Mouse (Mus musculus): ENCODE measurements around the gene Slc35e4. TPM values are rescaled to one million over a fixed set of nuclear protein-coding genes. Genes with fewer than 3 reads are reported as not detected.

Gene Slc35e4
- polyA plus RNA-seq, 2 experiments, result 4.6 to 4.8 TPM

GRCm38 (mm10) chr11:3863454-3864112 is 50.9 kb downstream of the Slc35e4 start, which contains the start of gene Osbp2:
Gene Osbp2 (minus strand): TSS chr11:3863903.
- peak within 1 kb of the TSS; percentile 66 for H3K4me2 ChIP-seq (replicated peaks; ENCODE audit: low read depth, low read length, severe bottlenecking)
- peak within 1 kb of the TSS; percentile 49 for H3K4me3 ChIP-seq (replicated peaks; ENCODE audit: low read length)
- H3K36me3 ChIP-seq (ENCODE audit: control insufficient read depth, insufficient read depth, low read length), result no peaks in the 10 kb centered on the region
- H3K9me3 ChIP-seq (ENCODE audit: control insufficient read depth, low read length), result no peaks in the 10 kb centered on the region
- peak within 1 kb of the TSS; percentile 56 for H3K9ac ChIP-seq (ENCODE audit: low read depth, low read length, severe bottlenecking)
- 5% methylated on average over 34 of the region's 58 CpGs for whole genome bisulfite sequencing
- peaks cover 9% of the 10 kb centered on the region; the same call in 1 of the 2 replicates for H3K4me1 ChIP-seq (ENCODE audit: control insufficient read depth, insufficient read depth, low read length)
- ATAC-seq (ENCODE audit: low FRiP score, low read depth), result peak; percentile 96
- TF ChIP-seq POLR2A (IDR thresholded peaks at IDR 0.05; ENCODE audit: borderline replicate concordance, extremely low read depth, insufficient read depth, insufficient read length), result no peak
- peak; percentile 31 for DNase-seq (ENCODE audit: low spot score)
- no peak within 1 kb of the TSS for H3K27ac ChIP-seq (replicated peaks; ENCODE audit: low read depth, low read length)
- H3K27me3 ChIP-seq (ENCODE audit: control insufficient read depth, insufficient read depth, low read length), result peaks cover 11% of the 10 kb centered on the region; the same call in 1 of the 2 replicates

- peaks cover 11% of the 10 kb centered on the region; the same call in 1 of the 2 replicates for H3K27me3 ChIP-seq (ENCODE audit: control insufficient read depth, insufficient read depth, low read length)
- WGBS, result 71% methylated on average over 19 of the region's 19 CpGs
Measured at GRCm38 (mm10) chr11:3862661-3863453, 51.6 kb downstream of the Slc35e4 start.

GRCm38 (mm10) chr11:3860361-3860760 is 54.1 kb downstream of the Slc35e4 start:
- H3K4me1 ChIP-seq (ENCODE audit: control insufficient read depth, insufficient read depth, low read length), result peaks cover 9% of the 10 kb centered on the region; the same call in 1 of the 2 replicates
- H3K4me2 ChIP-seq (replicated peaks; ENCODE audit: low read depth, low read length, severe bottlenecking), result no peak overlapping the region
- H3K27ac ChIP-seq (replicated peaks; ENCODE audit: low read depth, low read length), result no peak overlapping the region
- H3K4me3 ChIP-seq (replicated peaks; ENCODE audit: low read length), result no peak overlapping the region
- ATAC-seq (ENCODE audit: low FRiP score, low read depth) (no peak), DNase-seq (ENCODE audit: low spot score) (no peak)
- peaks cover 11% of the 10 kb centered on the region; the same call in 1 of the 2 replicates for H3K27me3 ChIP-seq (ENCODE audit: control insufficient read depth, insufficient read depth, low read length)
- 76% methylated on average over 4 of the region's 4 CpGs for WGBS
- no peaks in the 10 kb centered on the region for H3K36me3 ChIP-seq (ENCODE audit: control insufficient read depth, insufficient read depth, low read length)
- no peaks in the 10 kb centered on the region for H3K9me3 ChIP-seq (ENCODE audit: control insufficient read depth, low read length)
- TF ChIP-seq POLR2A (IDR thresholded peaks at IDR 0.05; ENCODE audit: borderline replicate concordance, extremely low read depth, insufficient read depth, insufficient read length), result no peak
- no peak overlapping the region for H3K9ac ChIP-seq (ENCODE audit: low read depth, low read length, severe bottlenecking)

More at GRCm38 (mm10) chr11:3862661-3863453, 51.6 kb downstream of the Slc35e4 start:
- no peak for TF ChIP-seq POLR2A (IDR thresholded peaks at IDR 0.05; ENCODE audit: borderline replicate concordance, extremely low read depth, insufficient read depth, insufficient read length)
- Histone ChIP-seq H3K9ac (ENCODE audit: low read depth, low read length, severe bottlenecking) (no peak overlapping the region), H3K4me3 (replicated peaks; ENCODE audit: low read length) (peak overlapping the region; percentile 49), H3K4me1 (ENCODE audit: control insufficient read depth, insufficient read depth, low read length) (peaks cover 9% of the 10 kb centered on the region; the same call in 1 of the 2 replicates), H3K9me3 (ENCODE audit: control insufficient read depth, low read length) (no peaks in the 10 kb centered on the region), H3K4me2 (replicated peaks; ENCODE audit: low read depth, low read length, severe bottlenecking) (peak overlapping the region; percentile 66), H3K36me3 (ENCODE audit: control insufficient read depth, insufficient read depth, low read length) (no peaks in the 10 kb centered on the region), H3K27ac (replicated peaks; ENCODE audit: low read depth, low read length) (no peak overlapping the region)
- DNase-seq (ENCODE audit: low spot score), result no peak
- no peak for ATAC-seq (ENCODE audit: low FRiP score, low read depth)

- Histone ChIP-seq H3K4me1 (ENCODE audit: control insufficient read depth, insufficient read depth, low read length) (peaks cover 9% of the 10 kb centered on the region; the same call in 1 of the 2 replicates), H3K36me3 (ENCODE audit: control insufficient read depth, insufficient read depth, low read length) (no peaks in the 10 kb centered on the region), H3K27ac (replicated peaks; ENCODE audit: low read depth, low read length) (no peak overlapping the region), H3K9ac (ENCODE audit: low read depth, low read length, severe bottlenecking) (no peak overlapping the region), H3K4me3 (replicated peaks; ENCODE audit: low read length) (no peak overlapping the region), H3K27me3 (ENCODE audit: control insufficient read depth, insufficient read depth, low read length) (peaks cover 11% of the 10 kb centered on the region; the same call in 1 of the 2 replicates), H3K4me2 (replicated peaks; ENCODE audit: low read depth, low read length, severe bottlenecking) (no peak overlapping the region), H3K9me3 (ENCODE audit: control insufficient read depth, low read length) (no peaks in the 10 kb centered on the region)
- no peak for TF ChIP-seq POLR2A (IDR thresholded peaks at IDR 0.05; ENCODE audit: borderline replicate concordance, extremely low read depth, insufficient read depth, insufficient read length)
- DNase-seq (ENCODE audit: low spot score), result no peak
- 92% methylated on average over 4 of the region's 4 CpGs for WGBS
- ATAC-seq (ENCODE audit: low FRiP score, low read depth), result no peak
Measured at GRCm38 (mm10) chr11:3859778-3860177, 54.7 kb downstream of the Slc35e4 start.

GRCm38 (mm10) chr11:3857902-3858301 is 56.6 kb downstream of the Slc35e4 start:
- H3K4me3 ChIP-seq (replicated peaks; ENCODE audit: low read length), result no peak overlapping the region
- no peak overlapping the region for H3K4me2 ChIP-seq (replicated peaks; ENCODE audit: low read depth, low read length, severe bottlenecking)
- H3K9ac ChIP-seq (ENCODE audit: low read depth, low read length, severe bottlenecking), result no peak overlapping the region
- H3K27me3 ChIP-seq (ENCODE audit: control insufficient read depth, insufficient read depth, low read length), result peaks cover 7% of the 10 kb centered on the region; the same call in 1 of the 2 replicates
- H3K36me3 ChIP-seq (ENCODE audit: control insufficient read depth, insufficient read depth, low read length), result no peaks in the 10 kb centered on the region
- DNase-seq (ENCODE audit: low spot score), result no peak
- H3K9me3 ChIP-seq (ENCODE audit: control insufficient read depth, low read length), result no peaks in the 10 kb centered on the region
- no peak overlapping the region for H3K27ac ChIP-seq (replicated peaks; ENCODE audit: low read depth, low read length)
- no peak for TF ChIP-seq POLR2A (IDR thresholded peaks at IDR 0.05; ENCODE audit: borderline replicate concordance, extremely low read depth, insufficient read depth, insufficient read length)
- no peaks in the 10 kb centered on the region for H3K4me1 ChIP-seq (ENCODE audit: control insufficient read depth, insufficient read depth, low read length)
- WGBS, result 77% methylated on average over 5 of the region's 5 CpGs
- ATAC-seq (ENCODE audit: low FRiP score, low read depth), result no peak

Other genes with a start within 250 kb of the Slc35e4 start
- gene Osbp2, start 50.8 kb downstream of the Slc35e4 start, polyA plus RNA-seq (2012; rRNA removed), result 0.77 and 0.86 TPM in 2 replicates
- 1.3 and 1.5 TPM in 2 replicates for gene Osbp2, start 50.8 kb downstream of the Slc35e4 start, polyA plus RNA-seq (2014; fragmentation: Nextera tagmentation; extraction: Ambion mirVana)
- gene 4921536K21Rik, start 19.6 kb downstream of the Slc35e4 start, polyA plus RNA-seq (2012; rRNA removed), result 0.23 and 0.31 TPM in 2 replicates
- 0.10 TPM in 1 of 2 replicates, not detected in the other for gene 4921536K21Rik, start 19.6 kb downstream of the Slc35e4 start, polyA plus RNA-seq (2014; fragmentation: Nextera tagmentation; extraction: Ambion mirVana)
- 6.3 and 7.6 TPM in 2 replicates for gene Dusp18, start 19.4 kb downstream of the Slc35e4 start, polyA plus RNA-seq (2012; rRNA removed)
- gene Dusp18, start 19.4 kb downstream of the Slc35e4 start, polyA plus RNA-seq (2014; fragmentation: Nextera tagmentation; extraction: Ambion mirVana), result 8.0 and 8.5 TPM in 2 replicates
- gene Tcn2, start 17.5 kb upstream of the Slc35e4 start, polyA plus RNA-seq (2012; rRNA removed), result 51.5 and 59.9 TPM in 2 replicates
- gene Tcn2, start 17.5 kb upstream of the Slc35e4 start, polyA plus RNA-seq (2014; fragmentation: Nextera tagmentation; extraction: Ambion mirVana), result 51.7 and 54.3 TPM in 2 replicates
- 62.5 and 68.4 TPM in 2 replicates for gene Pes1, start 49.3 kb upstream of the Slc35e4 start, polyA plus RNA-seq (2012; rRNA removed)
- gene Pes1, start 49.3 kb upstream of the Slc35e4 start, polyA plus RNA-seq (2014; fragmentation: Nextera tagmentation; extraction: Ambion mirVana), result 58.0 and 60.6 TPM in 2 replicates
- gene 4930556J24Rik, start 62.1 kb upstream of the Slc35e4 start, polyA plus RNA-seq (2012; rRNA removed), result not detected in 2 replicates
- gene 4930556J24Rik, start 62.1 kb upstream of the Slc35e4 start, polyA plus RNA-seq (2014; fragmentation: Nextera tagmentation; extraction: Ambion mirVana), result 0.17 TPM in 1 of 2 replicates, not detected in the other
- 5.9 and 8.3 TPM in 2 replicates for gene Gal3st1, start 69.0 kb upstream of the Slc35e4 start, polyA plus RNA-seq (2012; rRNA removed)
- 3.1 TPM in 2 replicates for gene Gal3st1, start 69.0 kb upstream of the Slc35e4 start, polyA plus RNA-seq (2014; fragmentation: Nextera tagmentation; extraction: Ambion mirVana)
- 0.11 and 0.13 TPM in 2 replicates for gene Sec14l4, start 116.8 kb upstream of the Slc35e4 start, polyA plus RNA-seq (2012; rRNA removed)
- 0.14 and 0.32 TPM in 2 replicates for gene Sec14l4, start 116.8 kb upstream of the Slc35e4 start, polyA plus RNA-seq (2014; fragmentation: Nextera tagmentation; extraction: Ambion mirVana)
- gene Sec14l3, start 150.2 kb upstream of the Slc35e4 start, polyA plus RNA-seq (2012; rRNA removed), result not detected in 2 replicates
- gene Sec14l3, start 150.2 kb upstream of the Slc35e4 start, polyA plus RNA-seq (2014; fragmentation: Nextera tagmentation; extraction: Ambion mirVana), result not detected in 2 replicates
- gene Mtfp1, start 180.8 kb upstream of the Slc35e4 start, polyA plus RNA-seq (2012; rRNA removed), result 4.7 and 5.9 TPM in 2 replicates
- gene Mtfp1, start 180.8 kb upstream of the Slc35e4 start, polyA plus RNA-seq (2014; fragmentation: Nextera tagmentation; extraction: Ambion mirVana), result 5.3 and 5.9 TPM in 2 replicates
- gene Sec14l2, start 208.8 kb upstream of the Slc35e4 start, polyA plus RNA-seq (2012; rRNA removed), result 5.1 and 5.8 TPM in 2 replicates
- 1.4 and 1.7 TPM in 2 replicates for gene Sec14l2, start 208.8 kb upstream of the Slc35e4 start, polyA plus RNA-seq (2014; fragmentation: Nextera tagmentation; extraction: Ambion mirVana)
- gene Rnf215, start 220.5 kb upstream of the Slc35e4 start, polyA plus RNA-seq (2012; rRNA removed), result 57.1 and 62.6 TPM in 2 replicates
- 40.7 and 49.8 TPM in 2 replicates for gene Rnf215, start 220.5 kb upstream of the Slc35e4 start, polyA plus RNA-seq (2014; fragmentation: Nextera tagmentation; extraction: Ambion mirVana)
- gene Ccdc157, start 245.6 kb upstream of the Slc35e4 start, polyA plus RNA-seq (2012; rRNA removed), result 26.1 and 28.4 TPM in 2 replicates
- gene Ccdc157, start 245.6 kb upstream of the Slc35e4 start, polyA plus RNA-seq (2014; fragmentation: Nextera tagmentation; extraction: Ambion mirVana), result 6.6 and 7.6 TPM in 2 replicates
- gene Sf3a1, start 245.7 kb upstream of the Slc35e4 start, polyA plus RNA-seq (2012; rRNA removed), result 67.5 and 73.4 TPM in 2 replicates
- gene Sf3a1, start 245.7 kb upstream of the Slc35e4 start, polyA plus RNA-seq (2014; fragmentation: Nextera tagmentation; extraction: Ambion mirVana), result 54.7 and 62.2 TPM in 2 replicates

Data from limb, embryonic 14.5 days (tissue).